Mouse (Mus musculus) left cerebral cortex, postnatal 25 days (tissue): ENCODE data around the gene Hdac10. TPM values are rescaled to one million over a fixed set of nuclear protein-coding genes. Genes with fewer than 3 reads are reported as not detected.

Source experiments
- DNase-seq, 2 experiments: peaks; one replicate each; pipeline ENCODE4 v3.0.0; 2022; ENCODE audit warnings: low spot score in 2 of 2, mixed read lengths in 1 of 2
- intact Hi-C: fragments of 180-260 bp; cut with DNase I; formaldehyde crosslinking; loops from one replicate; pipeline ENCODE4 v1.15.1; 2025
- total RNA-seq, 2 experiments: library from RNA; stranded (reverse); gene quantifications; 2 replicates each; pipeline ENCODE4 v1.2.3; 2021

Gene Hdac10
- 10 to 100 TPM; 13.1 to 13.3 TPM for total RNA-seq

DNA sequence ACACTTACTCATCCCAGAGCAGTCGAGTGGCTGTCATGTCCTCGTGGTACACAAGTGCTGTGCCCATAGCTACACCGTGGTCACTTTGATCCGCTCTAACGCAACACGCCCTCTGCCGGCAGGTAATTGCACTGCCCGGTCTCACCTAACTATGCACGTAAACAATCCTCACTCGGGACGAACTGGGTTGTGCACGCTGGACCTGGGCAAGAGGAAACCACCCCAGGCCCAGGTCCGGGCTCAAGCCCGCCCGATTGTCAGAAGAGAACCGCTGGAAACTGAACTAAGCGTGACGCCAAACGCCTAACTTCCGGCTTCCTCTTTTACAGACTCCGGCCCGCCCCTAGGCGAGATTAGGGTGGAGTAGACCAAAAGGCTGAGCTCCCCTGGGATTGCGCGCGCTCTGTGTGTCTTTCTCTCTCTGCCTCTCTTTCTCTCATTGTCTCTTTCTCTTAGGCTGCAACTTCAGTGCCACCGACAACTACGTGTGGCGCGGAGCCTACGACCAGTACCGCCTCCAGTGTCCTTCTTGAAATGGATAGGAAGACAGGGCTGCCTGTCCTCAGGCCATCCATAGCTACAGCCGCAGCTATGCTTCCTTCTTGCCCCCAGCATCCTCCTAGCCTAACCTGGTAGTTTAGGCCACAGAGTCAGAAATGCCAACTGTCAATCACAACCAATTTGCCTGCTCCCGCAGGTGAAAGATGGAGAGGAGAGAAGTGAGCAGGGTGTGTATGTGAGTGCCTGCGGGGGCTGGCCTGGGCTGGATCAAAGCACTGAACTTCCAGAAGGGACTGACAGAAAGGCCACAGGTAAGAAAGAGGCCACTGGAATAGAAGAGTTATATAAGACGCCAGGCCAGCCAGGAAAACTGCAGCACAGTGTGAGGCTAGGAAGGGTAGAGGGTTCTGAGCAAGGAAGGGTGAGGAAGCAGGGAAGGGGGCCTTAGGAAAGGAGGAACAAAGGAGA lies at the start of gene Hdac10:
Gene Hdac10, minus strand, starts transcription at position 319 of the 969 bp plus-strand sequence.
- DNase-seq: peak; percentile 84 to 85
- intact Hi-C loops: no loop called here

DNA sequence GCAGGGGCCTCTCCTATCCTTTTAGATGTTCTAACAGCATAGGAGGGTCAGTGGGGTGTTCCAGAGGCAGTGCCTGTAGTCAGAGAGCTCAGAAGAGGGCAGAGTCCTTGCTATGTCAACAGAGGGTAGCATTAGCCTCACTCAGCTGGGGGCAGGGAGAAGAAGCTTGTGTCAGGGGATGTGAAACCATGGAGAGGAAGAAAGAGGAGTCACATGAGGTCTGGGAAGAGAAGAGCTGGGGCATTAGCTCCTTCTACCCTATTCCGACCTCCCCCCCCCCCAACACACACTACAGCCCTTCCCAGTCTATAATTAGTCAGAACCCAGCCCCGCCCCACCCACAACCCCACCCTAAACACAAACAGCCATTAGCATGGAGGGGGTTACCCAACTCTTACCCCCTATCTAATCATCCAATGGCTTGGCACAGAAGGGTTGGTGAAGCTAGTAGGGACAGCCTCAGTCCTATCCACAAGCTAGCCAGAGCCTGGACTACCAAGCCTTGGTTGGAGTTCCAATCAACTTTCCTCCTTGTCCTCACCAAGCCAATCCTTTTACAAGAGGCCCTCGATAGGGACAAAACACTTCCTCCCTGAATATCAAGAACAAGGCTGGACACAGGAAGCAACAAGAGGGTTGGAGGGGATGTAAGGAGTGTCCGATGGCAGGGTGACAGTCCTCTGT lies 49.2 kb upstream of the Hdac10 start:
- no peak for DNase-seq
- intact Hi-C loops: no loop called here

DNA sequence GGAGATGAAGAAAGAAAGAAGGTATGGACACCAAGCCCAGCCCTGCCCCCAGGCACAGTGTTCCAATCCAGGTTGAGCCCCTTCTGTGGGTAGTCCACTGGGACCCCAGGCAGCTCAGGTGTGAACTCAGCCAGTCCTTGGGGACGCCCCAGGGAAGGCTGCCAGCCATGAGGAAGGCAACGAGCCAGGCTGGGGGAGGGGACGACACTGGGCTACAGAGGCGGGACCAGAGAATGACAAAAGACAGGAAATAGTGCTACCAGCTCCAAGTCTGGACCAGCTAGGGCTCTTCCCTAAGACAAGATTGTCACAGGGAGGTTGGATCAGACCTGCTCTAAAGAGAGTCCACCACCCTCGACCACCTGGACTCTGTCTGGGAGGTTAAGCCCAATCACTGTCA lies 48.6 kb upstream of the Hdac10 start:
- intact Hi-C loops: no loop called here
- DNase-seq: peak in 1 of 2 experiments; percentile 67

DNA sequence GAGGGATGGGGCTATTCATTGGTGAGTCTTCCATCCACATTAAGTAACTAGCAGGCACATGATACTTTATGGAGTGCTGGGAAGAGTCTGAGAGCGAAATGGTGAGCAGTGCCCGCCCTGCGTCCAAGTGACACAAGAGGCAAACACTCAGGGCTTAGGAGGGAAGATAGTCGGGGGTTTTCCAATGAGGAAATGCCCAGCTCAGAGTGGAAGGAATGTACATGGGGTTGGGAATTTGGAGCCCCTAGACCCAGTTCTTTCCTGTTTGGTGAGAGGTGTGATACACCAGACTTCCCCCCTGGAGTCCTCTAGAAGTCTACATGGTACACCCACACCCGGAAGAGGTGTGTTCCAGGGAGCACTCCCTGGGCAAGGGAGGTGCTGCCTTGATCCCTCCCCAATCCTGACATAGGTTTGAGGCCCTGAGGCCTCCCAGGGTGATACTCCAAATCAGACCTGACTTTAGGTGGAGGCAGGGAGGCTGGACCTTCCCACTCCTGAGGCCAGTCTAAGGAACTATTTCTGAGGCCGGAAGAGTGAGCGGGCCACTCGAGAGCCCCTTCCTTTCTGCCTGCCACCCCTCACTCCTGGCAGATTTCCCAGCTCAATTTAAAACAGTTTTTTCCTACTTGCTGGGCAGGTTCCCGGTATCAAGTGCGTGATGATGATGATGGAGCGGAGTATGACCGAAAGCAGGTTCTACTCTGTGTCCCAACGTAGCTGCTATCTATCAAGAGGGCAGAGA lies 47.1 kb upstream of the Hdac10 start:
- intact Hi-C loops: no loop called here
- DNase-seq: no peak

DNA sequence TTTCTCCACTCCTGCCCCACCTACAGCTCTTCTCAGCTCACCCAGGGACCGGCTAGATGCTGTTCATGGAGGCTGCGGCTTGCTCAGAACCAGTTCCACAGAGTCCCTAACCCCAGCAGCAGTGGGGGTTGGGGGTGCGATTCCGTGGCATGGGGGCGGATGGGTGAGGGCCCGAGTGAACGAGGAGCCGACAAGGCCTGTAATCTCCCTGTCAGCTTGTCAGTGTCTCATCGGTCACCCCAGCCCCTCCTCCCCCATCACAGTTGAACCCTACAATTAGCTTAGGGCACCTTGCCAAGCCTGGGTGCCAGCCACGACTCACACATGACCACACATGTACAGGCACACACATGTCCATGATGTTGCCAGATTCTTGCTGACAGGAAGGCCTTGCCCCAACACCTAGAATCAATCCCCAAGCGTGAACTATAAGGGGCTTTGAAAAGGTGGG lies 46.4 kb upstream of the Hdac10 start:
- DNase-seq: no peak
- intact Hi-C loops: no loop called here

DNA sequence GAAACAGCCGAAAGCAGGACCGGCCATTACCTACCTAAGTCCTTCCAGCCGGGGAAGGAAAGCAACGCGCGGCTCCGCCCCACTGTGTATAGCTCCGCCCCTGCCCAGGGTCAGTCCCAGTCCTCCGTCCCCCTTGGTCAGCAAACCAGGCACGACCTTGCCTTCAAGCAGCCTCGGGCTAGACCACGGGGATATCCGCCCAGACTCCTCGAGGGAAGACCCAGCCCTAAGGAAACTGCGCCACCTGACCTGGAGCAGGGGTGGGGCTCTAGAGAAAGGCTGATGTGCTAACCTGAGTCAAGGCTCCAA lies 45.4 kb upstream of the Hdac10 start:
- intact Hi-C loops: no loop called here
- peak in 1 of 2 experiments; percentile 31 for DNase-seq

DNA sequence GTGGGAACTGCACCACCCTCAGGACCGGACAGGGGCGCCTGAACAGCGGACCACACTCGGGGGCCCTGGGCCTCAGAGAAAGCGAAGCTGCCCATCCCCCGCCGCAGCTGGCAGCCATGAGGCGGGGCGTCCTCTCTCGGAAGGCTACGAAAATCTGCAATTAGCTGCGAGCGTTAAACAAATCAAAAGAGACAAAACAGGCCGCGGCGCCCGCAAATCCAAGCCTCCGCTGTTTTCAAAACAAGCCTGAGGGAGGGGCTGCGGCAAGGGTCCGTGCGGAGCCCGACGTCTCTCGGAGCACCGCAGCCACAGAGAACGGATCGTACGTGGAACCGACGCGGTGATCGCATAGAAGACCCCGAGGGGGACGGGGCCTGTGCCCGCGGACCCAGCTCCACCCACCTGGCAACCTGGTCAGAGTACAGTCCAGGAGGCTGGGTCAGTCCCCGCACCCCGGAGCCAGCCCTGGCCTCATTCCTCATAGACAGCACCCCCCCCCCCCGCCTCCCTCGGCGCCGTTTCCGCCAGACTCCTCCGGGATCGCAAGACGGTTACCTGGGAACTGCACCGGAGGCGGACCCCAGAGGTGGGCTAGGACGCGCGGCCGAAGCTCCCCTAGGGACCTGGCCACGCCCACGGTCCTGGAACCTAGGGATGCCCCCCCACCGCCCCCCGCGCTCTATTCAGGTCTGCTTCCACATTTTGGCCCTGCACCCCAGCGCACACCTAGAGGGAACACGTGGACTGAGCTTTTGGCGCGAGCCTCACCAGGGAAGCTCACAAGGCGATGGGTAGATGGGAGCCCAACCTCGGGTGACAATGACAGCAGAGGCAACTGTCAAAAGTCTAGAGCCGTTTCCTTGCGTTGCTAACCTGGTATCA lies 44.8 kb upstream of the Hdac10 start:
- intact Hi-C loops: no loop called here
- peak in 1 of 2 experiments; percentile 53 for DNase-seq

DNA sequence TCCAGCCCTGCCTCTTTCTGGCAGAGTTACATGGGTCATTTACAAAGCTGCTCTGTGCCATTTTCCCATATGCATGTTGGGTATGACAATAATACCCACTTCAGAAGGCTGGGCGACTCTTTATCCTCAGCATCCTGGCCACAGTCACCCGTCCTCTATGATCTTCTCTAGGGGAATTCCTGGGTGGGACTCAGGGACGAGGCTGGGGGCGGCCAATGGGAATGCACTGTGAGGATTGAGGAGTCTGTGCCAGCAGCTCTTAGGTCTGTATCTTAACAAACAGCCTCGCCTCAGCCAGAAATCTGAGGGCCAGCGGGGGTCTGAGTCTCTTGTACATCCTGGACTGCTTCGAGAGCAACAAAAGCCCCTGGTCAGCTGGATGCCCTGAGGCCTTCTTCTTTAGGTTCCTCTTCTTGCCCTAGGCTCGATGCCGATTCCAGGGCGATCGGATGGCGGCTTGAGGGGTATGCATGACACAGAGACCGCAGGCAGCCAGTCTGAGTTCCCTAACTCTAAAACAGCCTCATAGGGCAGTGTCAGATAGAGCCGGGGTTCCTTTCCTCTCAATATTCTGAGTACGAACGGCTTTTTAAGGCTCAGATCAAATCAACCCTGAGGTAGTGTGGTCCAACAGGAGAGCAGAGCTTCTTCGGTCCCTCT lies 43.9 kb upstream of the Hdac10 start:
- intact Hi-C loops: no loop called here
- no peak for DNase-seq

DNA sequence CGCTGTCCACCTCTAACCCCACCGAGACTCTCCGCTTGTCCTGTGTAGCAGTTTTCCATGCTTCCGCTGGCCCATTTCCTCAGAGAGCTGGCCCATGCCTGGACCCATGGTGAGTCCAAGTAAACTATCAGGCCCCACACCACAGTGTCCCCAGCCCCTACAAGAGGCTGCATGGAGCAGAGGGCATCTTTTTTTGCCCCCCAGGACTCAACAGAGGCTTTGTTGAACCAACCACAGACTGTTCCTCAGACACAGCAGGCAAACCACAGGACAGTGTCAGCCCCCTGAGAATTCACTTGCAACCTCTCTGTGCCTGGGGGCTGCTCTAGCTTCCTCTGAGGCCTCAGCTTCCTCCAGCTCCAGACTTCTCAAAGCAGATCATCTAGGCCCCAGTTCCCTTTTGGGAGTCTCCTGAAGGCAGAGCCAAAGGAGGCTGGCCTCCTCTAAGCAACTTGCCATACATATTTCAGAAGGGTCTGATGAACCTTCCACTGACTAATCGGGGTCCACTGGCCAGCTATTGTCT lies 43.1 kb upstream of the Hdac10 start:
- intact Hi-C loops: no loop called here
- no peak for DNase-seq

DNA sequence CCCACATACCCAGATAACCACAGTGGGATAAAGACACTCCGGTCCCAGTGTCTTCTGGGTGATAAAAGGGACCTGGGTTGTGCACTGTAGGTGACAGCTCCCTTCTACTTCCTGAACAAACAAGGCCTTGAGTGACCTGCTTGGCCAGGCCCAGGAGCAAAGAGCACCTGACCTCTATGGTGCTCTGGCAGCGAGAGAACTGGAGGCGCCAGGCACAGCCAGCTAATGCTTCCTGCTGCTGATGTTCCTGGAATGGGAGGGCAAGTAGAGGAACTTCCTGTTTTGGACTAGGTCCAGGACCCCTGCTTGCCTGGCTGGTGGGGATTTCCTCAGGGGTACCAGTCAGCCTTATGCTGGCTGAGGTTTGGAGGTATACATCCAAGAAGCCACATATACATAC lies 41.6 kb upstream of the Hdac10 start:
- intact Hi-C loops: no loop called here
- no peak for DNase-seq

DNA sequence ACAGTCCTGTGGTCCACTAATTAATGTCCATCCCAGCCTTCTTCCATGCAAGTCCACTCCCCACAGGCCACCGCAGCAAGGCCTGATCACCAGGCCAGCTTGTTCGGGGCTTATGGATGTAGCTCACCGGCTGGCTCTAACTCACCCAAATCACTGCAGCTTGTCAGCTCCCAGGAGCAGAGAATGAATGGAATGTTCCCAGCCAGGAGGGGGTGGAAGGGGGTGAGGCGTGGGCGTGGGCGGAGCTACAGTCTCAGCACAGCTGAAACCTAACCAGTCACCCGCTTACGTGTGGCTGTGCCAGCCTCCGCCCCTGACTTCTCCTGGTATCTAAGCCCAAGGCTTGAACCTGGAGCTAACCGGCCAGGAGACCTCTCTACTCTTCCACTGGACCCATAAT lies 40.9 kb upstream of the Hdac10 start:
- DNase-seq: peak; percentile 78 to 91
- intact Hi-C loops: no loop called here

DNA sequence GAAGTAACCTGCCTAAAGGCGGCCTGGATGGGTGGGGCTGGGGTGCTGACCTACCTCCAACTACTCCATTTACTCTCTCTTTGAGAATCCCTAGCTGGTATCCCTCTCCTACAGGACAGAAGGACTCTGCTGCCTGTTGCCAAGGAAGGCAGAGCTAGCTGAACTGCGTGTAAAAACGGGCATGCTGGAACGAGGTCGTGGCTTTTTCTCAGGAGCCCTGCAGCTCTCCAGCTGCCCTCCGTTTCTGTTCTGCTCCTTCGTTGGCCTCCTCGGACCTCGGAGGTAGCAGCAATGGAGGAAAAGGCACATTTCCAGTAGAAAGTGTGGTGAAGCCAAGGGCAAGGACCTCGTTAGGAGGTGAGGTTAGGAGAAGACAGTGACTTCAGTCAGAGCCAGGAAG lies 40.4 kb upstream of the Hdac10 start:
- intact Hi-C loops: no loop called here
- no peak for DNase-seq

DNA sequence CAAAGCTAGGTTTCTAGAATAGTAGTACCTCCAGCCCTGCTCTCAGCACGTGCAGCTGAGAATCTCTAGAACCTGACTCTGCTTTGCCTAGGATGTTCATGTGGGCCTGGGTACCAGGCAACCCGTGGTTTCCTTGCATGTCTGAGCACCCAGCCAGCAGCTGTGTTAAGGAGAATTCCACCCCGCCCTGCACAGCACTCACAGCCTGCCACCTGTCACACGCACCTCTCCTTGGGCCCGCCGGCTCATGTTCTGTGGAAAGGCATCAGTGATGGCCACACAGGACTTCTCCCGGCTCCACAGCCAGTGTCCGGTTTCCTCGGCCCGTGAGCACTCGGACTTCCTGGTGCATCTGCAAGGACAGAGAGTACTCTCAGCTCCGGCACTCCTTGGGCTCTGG lies 37.0 kb upstream of the Hdac10 start:
- intact Hi-C loops: no loop called here
- DNase-seq: no peak

DNA sequence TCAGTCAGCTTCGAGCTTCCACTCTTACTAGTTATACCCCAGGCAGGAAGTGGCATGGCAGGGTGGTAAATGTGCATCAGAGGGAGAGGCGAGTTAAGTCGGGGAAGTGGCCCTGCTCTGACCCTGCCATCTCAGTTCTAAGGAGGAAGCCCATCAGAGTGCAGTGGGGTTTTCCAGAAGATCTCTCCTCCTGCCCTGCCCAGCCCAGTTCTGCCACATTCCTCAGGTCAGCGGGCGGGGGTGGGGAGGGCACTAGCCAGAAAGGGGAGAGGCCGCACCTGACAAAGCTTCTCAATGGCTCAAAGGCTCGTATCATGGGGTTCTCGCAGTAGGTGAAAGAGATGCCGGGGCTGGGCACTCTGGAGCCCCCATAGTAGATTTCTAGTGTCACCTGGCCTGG lies 32.9 kb upstream of the Hdac10 start:
- intact Hi-C loops: no loop called here
- DNase-seq: no peak

DNA sequence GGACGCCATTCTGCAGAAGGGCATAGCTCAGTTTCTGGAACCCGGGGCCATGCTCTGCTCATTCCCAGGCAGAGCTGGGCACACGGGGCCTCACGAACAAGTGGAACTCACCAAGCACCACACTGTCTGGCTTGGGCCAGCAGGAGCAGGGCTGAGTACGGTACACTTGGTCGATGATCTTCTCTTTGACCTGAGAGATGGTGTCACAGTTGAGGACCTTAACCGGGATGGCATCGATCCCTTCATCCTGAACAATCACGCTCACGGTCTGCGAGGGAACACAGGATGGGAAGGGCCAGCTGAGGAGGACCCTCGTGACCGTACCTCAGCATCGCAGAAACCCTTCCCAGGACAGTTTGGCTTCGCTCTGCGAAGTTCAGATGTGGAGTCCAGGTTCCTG lies 30.0 kb upstream of the Hdac10 start:
- no peak for DNase-seq
- intact Hi-C loops: loop anchor here (5.0 kb wide), 1 partner anchor 39 kb away; the partner anchor contains the start of gene Dennd6b

DNA sequence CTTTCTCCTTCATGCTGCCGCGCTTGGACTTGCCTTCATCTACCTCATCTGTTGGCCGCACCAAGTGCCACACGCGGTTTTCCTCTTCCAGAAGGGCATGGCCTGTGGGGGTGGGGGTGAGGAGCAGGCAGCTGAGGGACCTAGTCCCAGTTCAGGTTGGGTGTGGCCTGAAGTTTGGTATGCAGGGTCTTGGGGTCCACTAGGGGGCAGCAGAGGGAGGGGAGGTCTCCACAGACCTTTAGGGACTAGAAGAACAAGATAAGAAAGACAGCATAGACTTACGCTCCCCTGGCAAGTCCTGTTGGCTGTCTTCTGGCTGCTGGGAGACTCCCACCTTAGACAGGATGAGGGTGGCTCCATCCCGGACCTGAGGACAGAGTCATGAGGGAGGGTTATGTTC lies 29.5 kb upstream of the Hdac10 start:
- intact Hi-C loops: loop anchor here (5.0 kb wide), 1 partner anchor 39 kb away; the partner anchor contains the start of gene Dennd6b
- no peak for DNase-seq

DNA sequence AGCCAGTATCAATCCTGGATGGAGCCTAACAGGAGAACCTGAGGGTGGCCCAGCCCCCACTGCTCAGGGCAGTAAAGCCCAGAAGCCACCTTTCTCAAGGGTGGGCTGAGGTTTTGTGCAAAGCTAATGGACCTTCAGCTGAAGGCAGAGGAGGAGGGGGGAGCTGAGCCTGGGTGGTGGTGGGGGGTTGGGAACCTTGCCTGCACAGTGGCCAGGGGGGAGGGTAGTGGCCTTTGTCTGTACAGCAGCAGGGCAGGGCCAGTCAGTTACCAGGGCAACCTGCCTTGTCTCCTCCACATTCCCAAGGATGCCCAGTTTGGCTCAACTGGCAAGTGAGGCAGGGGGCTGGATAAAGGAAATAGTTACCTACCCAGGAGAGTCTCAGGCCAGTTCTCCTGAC lies 23.8 kb upstream of the Hdac10 start:
- intact Hi-C loops: no loop called here
- no peak for DNase-seq

DNA sequence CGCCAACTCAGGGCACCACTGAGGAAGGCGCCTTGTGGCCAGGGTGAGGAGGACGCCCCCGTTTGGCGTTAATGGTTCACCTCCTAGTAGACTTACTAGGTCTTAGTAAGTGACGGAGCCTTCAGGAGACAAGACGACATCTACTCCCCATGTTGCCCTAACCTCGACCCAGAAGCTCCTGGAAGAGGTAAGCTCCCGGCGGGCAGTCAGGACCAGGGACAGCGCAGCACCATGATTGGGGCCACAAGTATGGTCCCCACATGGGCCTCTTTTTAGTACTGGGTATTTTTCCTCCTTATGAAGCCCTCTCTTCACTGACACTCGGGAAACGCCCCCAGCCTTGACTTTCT lies 21.5 kb upstream of the Hdac10 start:
- intact Hi-C loops: no loop called here
- no peak for DNase-seq
